Mouse (Mus musculus) ES-E14 (cell line): ENCODE results near the gene Mgat3. TPM values are rescaled to one million over a fixed set of nuclear protein-coding genes. Genes with fewer than 3 reads are reported as not detected.

Experiments
- DNase-seq: peaks from one replicate; pipeline ENCODE4 v3.0.0-alpha.2; 2013; ENCODE audit warnings: low read depth, low spot score
- H3K27ac ChIP-seq: 2 replicates; pipeline ENCODE4 v1.5.1; 2012; ENCODE audit warnings: low read depth, mild to moderate bottlenecking, low read length, moderate library complexity, mixed read lengths; ENCODE audit not compliant: poor library complexity, insufficient read depth, severe bottlenecking
- H3K36me3 ChIP-seq: 2 replicates; pipeline ENCODE4 v1.6.1; 2012; ENCODE audit warnings: mild to moderate bottlenecking, low read length, moderate library complexity, mixed read lengths; ENCODE audit not compliant: control insufficient read depth, poor library complexity, insufficient read depth, severe bottlenecking
- H3K4me1 ChIP-seq, 2 experiments: fragments of 150-350 bp in 1 of 2; sonication (generic) in 1 of 2; 2 replicates each; pipeline ENCODE4 v1.6.1; 2012; ENCODE audit warnings: low read length in 2 of 2, mild to moderate bottlenecking in 1 of 2, mixed read lengths in 1 of 2; ENCODE audit not compliant: control insufficient read depth in 2 of 2, insufficient read depth in 2 of 2, poor library complexity in 1 of 2
- H3K4me3 ChIP-seq, 2 experiments: fragments of 150-350 bp in 1 of 2; sonication (generic) in 1 of 2; 2 replicates each; pipeline ENCODE4 v1.5.1; 2012; ENCODE audit warnings: low read length in 2 of 2, low read depth in 1 of 2, mild to moderate bottlenecking in 1 of 2, mixed read lengths in 1 of 2; ENCODE audit not compliant: insufficient read depth in 1 of 2, poor library complexity in 1 of 2, severe bottlenecking in 1 of 2
- H3K9ac ChIP-seq: 2 replicates; pipeline ENCODE4 v1.6.1; 2012; ENCODE audit warnings: low read depth, mild to moderate bottlenecking, low read length, mixed read lengths; ENCODE audit not compliant: poor library complexity, insufficient read depth, severe bottlenecking
- H3K9me3 ChIP-seq: fragments of 150-350 bp; sonication (generic); 2 replicates; pipeline ENCODE4 v1.6.1; 2012; ENCODE audit warnings: low read depth, mild to moderate bottlenecking, low read length; ENCODE audit not compliant: control insufficient read depth, insufficient read depth
- CHD2 ChIP-seq: IDR thresholded peaks from 2 replicates; pipeline ENCODE4 v1.6.1; 2014; ENCODE audit warnings: mild to moderate bottlenecking, low read depth, low read length, inconsistent platforms
- HCFC1 ChIP-seq: IDR thresholded peaks from 2 replicates; pipeline ENCODE4 v1.6.1; 2012; ENCODE audit warnings: low read length, inconsistent platforms, borderline replicate concordance; ENCODE audit not compliant: insufficient read depth
- MAFK ChIP-seq: IDR thresholded peaks from 2 replicates; pipeline ENCODE4 v1.6.1; 2014; ENCODE audit warnings: mild to moderate bottlenecking, low read depth, low read length, inconsistent platforms; ENCODE audit not compliant: insufficient read depth
- ZC3H11A ChIP-seq: IDR thresholded peaks from 2 replicates; pipeline ENCODE4 v1.6.1; 2012; ENCODE audit warnings: low read depth, mild to moderate bottlenecking, inconsistent platforms, low read length, borderline replicate concordance
- ZNF384 ChIP-seq: IDR thresholded peaks from 2 replicates; pipeline ENCODE4 v1.6.1; 2012; ENCODE audit warnings: low read depth, low read length, inconsistent platforms
- in situ Hi-C, 2 experiments: fragments of 600-800 bp; cut with MboI; formaldehyde crosslinking; loops; one replicate each; pipeline ENCODE4 v1.15.1; 2025; ENCODE audit warnings: low sequenced_read_pairs in 2 of 2, inconsistent platforms in 1 of 2; ENCODE audit not compliant: unreplicated experiment in 2 of 2
- total RNA-seq: library from RNA; depleted of rRNA; stranded (reverse); fragments of 300-350 nt; gene quantifications from 2 replicates; pipeline ENCODE4 v1.2.3, GENCODE M21; 2012

Gene Mgat3
- total RNA-seq, 1 experiment = 8.5 TPM

DNA sequence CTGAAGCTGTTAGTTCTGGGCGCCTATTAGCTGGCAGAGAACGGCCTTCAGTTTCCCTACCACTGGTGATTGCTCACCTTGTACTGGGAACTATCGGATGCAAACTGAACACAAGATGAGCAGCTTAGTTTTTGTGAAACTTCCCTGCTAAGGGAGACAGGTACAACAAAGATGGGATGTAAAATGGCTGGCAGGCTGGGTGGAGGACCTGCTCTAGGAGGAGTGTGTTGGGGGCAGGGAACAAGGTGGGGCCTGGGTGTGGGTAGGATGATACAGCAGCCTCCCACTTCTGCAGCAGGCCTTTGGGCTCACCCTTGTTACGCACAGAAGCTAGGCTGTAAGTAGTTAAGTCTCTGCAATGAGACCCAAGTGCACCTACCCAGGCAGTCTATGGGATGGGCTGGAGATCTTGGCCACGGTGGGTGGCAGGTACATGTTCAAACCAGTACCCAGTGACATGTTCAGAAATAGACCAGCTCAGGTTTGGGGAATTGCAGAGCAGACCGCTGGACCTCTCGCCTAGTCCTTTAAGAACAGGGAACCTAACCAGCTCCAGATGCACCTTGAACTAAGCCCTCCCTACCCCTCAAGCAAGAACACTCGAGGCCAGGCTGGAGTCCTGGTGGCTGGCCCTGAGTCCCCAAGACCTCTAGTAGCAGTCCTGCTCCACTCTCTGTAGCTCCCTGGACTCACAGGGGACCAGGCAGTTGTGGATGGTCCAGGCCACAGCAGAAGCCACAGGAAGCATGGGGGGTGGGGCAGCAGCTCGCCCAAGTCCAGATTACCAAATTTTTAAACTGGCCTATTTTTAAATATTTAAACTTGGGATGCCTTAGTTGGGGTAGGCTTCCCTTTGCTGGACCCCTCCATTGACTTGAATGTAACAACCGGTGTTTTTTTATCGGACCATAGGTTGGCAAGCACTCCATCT lies 85.0 kb downstream of the Mgat3 start:
- DNase-seq = no peak
- no peaks in the 10 kb centered on the region for H3K9me3 ChIP-seq
- peak overlapping the region in 1 of 2 experiments; percentile 25; a peak in 1 of 4 replicates for H3K4me3 ChIP-seq
- in situ Hi-C loops = no loop called here
- peaks cover 36% of the 10 kb centered on the region for H3K36me3 ChIP-seq
- TF ChIP-seq ZNF384 = no peak
- no peak for TF ChIP-seq HCFC1
- TF ChIP-seq ZC3H11A = no peak
- TF ChIP-seq MAFK = no peak
- peak; percentile 18 for TF ChIP-seq CHD2
- peak overlapping the region; percentile 45; the same call in 1 of the 2 replicates for H3K9ac ChIP-seq
- peak overlapping the region; percentile 90 for H3K27ac ChIP-seq
- H3K4me1 ChIP-seq = peaks cover 0 to 14% of the 10 kb centered on the region in 2 experiments; a peak in 2 of 4 replicates

DNA sequence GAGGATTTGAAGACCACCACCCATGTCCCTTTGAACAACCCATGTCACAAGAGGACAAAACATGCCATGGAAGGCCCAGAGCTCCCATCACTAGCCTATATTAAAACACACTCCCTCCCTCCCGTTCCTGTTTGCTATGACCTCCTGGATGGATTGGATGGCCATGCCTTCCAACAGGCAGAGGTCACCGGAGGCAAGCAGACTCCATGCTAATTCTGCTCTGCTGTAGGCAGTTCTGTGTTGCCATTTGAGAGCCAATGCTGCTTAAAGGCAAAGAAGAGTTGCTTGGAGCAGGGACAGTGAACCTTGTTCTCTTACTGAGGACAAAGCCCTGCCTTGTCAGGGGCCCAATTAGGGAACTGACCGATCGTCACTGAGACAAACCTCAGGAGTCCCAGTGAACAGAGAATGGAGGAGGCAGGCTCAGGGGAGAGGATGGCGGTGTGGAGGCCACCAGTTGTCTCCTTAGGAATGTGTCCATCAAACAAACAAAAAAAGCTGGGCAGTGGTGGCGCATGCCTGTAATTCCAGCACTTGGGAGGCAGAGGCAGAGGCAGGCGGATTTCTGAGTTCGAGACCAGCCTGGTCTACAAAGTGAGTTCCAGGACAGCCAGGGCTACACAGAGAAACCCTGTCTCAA lies 86.0 kb downstream of the Mgat3 start:
- no peak for DNase-seq
- no peaks in the 10 kb centered on the region for H3K9me3 ChIP-seq
- H3K36me3 ChIP-seq = peaks cover 36% of the 10 kb centered on the region
- 0 out of 2 replicates have a peak overlapping the region, but pooled peaks have one; percentile 15 for H3K9ac ChIP-seq
- peak overlapping the region; percentile 14 for H3K27ac ChIP-seq
- peaks cover 0 to 14% of the 10 kb centered on the region in 2 experiments; a peak in 2 of 4 replicates for H3K4me1 ChIP-seq
- in situ Hi-C loops = loop anchor here in 1 of 2 experiments (10.0 kb wide), 1 partner anchor 445 kb away; no protein-coding TSS in a partner anchor
- TF ChIP-seq MAFK = no peak
- no peak for TF ChIP-seq ZNF384
- TF ChIP-seq HCFC1 = no peak
- TF ChIP-seq CHD2 = no peak
- no peak for TF ChIP-seq ZC3H11A
- no peak overlapping the region for H3K4me3 ChIP-seq

DNA sequence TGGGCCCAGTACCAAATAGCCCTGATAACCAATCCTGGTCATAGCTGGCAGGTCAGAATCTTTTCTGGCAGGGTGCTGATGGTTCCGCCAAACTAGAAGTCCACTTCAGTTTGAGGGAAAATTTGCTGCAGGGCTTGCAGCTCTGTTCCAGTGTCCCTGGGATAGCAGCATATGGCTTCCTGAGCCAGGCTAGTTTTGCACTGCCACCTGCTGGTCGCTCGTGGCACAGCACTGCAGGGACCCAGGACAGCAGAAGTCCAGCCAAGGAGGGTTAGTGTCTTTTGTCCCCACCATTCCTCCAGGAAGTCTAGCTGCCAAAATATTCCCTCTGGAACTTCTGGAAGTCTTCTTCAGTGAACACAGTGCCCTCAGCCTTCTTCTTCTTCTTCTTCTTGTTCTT lies 87.2 kb downstream of the Mgat3 start:
- in situ Hi-C loops = loop anchor here in 1 of 2 experiments (10.0 kb wide), 1 partner anchor 444 kb away; no protein-coding TSS in a partner anchor
- DNase-seq = peak; percentile 66
- Histone ChIP-seq H3K4me3 (no peak overlapping the region), H3K4me1 (peaks cover 0 to 14% of the 10 kb centered on the region in 2 experiments; a peak in 2 of 4 replicates), H3K27ac (no peak overlapping the region), H3K9me3 (no peaks in the 10 kb centered on the region), H3K9ac (peak overlapping the region; percentile 38; the same call in 1 of the 2 replicates), H3K36me3 (peaks cover 36% of the 10 kb centered on the region)
- TF ChIP-seq MAFK (0 out of 2 replicates have a peak, but pooled peaks have one; percentile 27), ZNF384 (no peak), HCFC1 (no peak), CHD2 (no peak), ZC3H11A (peak; percentile 25; the same call in 1 of the 2 replicates)

DNA sequence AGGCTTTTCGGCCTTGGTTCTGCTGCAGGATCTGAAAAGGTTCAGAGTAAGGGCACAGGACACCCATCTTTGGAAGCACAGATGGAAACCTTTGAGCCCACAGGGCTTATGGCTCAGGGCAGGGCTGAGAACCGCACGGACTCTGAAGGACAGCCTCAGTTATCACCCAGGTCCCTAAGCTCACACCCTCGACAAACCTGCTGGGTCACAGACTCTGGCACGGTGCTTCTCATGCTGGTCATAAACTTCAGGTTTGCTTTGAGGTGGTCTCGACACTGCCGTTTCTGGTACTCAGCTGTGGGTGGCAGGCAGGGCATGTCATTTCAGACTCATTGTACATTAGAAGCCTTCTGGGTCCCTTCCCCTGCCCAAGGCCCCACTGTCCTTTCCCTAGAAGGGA lies 87.6 kb downstream of the Mgat3 start:
- Histone ChIP-seq H3K4me3 (no peak overlapping the region), H3K4me1 (peaks cover 0 to 14% of the 10 kb centered on the region in 2 experiments; a peak in 2 of 4 replicates), H3K9ac (no peak overlapping the region), H3K27ac (no peak overlapping the region), H3K9me3 (no peaks in the 10 kb centered on the region), H3K36me3 (peaks cover 33% of the 10 kb centered on the region)
- in situ Hi-C loops = loop anchor here in 1 of 2 experiments (10.0 kb wide), 1 partner anchor 444 kb away; no protein-coding TSS in a partner anchor
- TF ChIP-seq MAFK (no peak), ZC3H11A (no peak), CHD2 (no peak), ZNF384 (no peak), HCFC1 (no peak)
- no peak for DNase-seq
